Mouse (Mus musculus) midbrain, embryonic 12.5 days (tissue): ENCODE measurements around the gene Cep112. TPM values are rescaled to one million over a fixed set of nuclear protein-coding genes. Genes with fewer than 3 reads are reported as not detected.

Experiments
- ATAC-seq: fragments of 200-750 bp; cut with Nextera tagmentation; 2 replicates; pipeline ENCODE4 v1.8.0; 2017; ENCODE audit warnings: low read depth, moderate TSS enrichment, moderate library complexity; ENCODE audit not compliant: low FRiP score
- H3K27ac ChIP-seq: fragments of 300-500 bp; sonication (generic); replicated peaks from 2 replicates; pipeline ENCODE4 v1.5.1; 2016; ENCODE audit warnings: mild to moderate bottlenecking
- H3K27me3 ChIP-seq: fragments of 300-500 bp; sonication (generic); 2 replicates; pipeline ENCODE4 v1.6.1; 2016; ENCODE audit warnings: mild to moderate bottlenecking
- H3K36me3 ChIP-seq: fragments of 300-500 bp; sonication (generic); 2 replicates; pipeline ENCODE4 v1.6.1; 2016
- H3K4me1 ChIP-seq: fragments of 300-500 bp; sonication (generic); 2 replicates; pipeline ENCODE4 v1.6.1; 2016
- H3K4me2 ChIP-seq: fragments of 300-500 bp; sonication (generic); replicated peaks from 2 replicates; pipeline ENCODE4 v1.6.1; 2016; ENCODE audit warnings: mild to moderate bottlenecking, moderate library complexity
- H3K4me3 ChIP-seq: fragments of 300-500 bp; sonication (generic); 2 replicates; pipeline ENCODE4 v1.5.1; 2016; ENCODE audit warnings: mild to moderate bottlenecking
- H3K9ac ChIP-seq: fragments of 300-500 bp; sonication (generic); replicated peaks from 2 replicates; pipeline ENCODE4 v1.6.1; 2016; ENCODE audit warnings: mild to moderate bottlenecking, moderate library complexity
- H3K9me3 ChIP-seq: fragments of 300-500 bp; sonication (generic); 2 replicates; pipeline ENCODE4 v1.6.1; 2016; ENCODE audit warnings: mild to moderate bottlenecking
- WGBS: fragments of 180-500 bp; shearing (Covaris S2); methylation state at CpG from one replicate; pipeline ENCODE4 v1.1.7; 2016; 5-methylcytosine and 5-hydroxymethylcytosine counted together
- polyA plus RNA-seq: library from polyadenylated mRNA; unstranded; fragments of >200 nt; fragmentation: Nextera tagmentation; extraction: Ambion mirVana; gene quantifications from 2 replicates; pipeline ENCODE4 v1.2.1, GENCODE M21; 2016

Gene Cep112
- polyA plus RNA-seq, 1 experiment from 2014 or later, result 30.1 TPM

DNA sequence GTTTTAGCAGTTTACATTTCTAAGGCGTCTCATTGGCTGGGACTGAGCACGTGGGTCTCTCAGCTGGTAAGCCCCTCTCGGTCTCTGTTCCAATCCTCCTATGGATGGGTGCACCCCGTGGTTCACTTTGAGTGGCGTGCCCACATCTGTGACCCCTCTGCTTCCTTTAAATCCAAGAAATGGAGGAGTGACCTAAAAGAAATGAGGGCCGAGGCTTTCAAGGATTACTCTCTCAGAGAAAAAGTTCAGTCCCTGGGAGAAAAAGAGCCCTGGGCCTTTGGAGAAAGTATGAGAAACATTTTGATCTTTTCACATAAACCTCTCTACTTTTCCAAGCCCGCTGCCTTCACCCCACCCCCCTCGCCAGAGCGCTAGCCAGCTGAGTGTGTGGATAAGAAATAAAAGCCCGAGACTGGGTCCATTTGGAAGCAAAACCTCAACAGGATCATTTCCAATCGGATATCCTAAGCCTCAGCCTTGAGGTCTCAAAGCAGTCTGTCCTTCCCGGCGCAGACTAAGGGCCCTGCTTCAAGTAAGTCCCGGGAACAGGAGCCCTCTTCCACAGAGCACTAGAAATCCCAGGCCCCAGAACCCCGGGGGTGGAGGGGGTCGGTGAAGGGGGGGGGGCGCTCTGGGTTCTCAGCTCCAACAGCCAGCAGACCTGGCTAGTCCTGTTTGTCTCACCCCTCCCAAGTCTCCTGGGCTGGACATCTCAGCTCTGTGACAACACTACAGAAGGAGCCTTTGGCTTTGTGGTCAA, 466.3 kb downstream of the Cep112 start:
- ATAC-seq, result peak; percentile 89
- peak overlapping the region; percentile 57 for H3K4me2 ChIP-seq

GRCm38 (mm10) chr11:108891871-108892380, 466.9 kb downstream of the Cep112 start:
- Histone ChIP-seq H3K4me3 (peak overlapping the region; percentile 38), H3K9me3 (no peaks in the 10 kb centered on the region), H3K4me1 (peaks cover 56% of the 10 kb centered on the region), H3K9ac (peak overlapping the region; percentile 51), H3K4me2 (peak overlapping the region; percentile 57), H3K36me3 (no peaks in the 10 kb centered on the region), H3K27ac (peak overlapping the region; percentile 88), H3K27me3 (peaks cover 32% of the 10 kb centered on the region)
- under 1% methylated on average over 21 of the region's 21 CpGs for WGBS
- ATAC-seq, result no peak

More for the DNA sequence above, 466.3 kb downstream of the Cep112 start:
- Histone ChIP-seq H3K27ac (peak overlapping the region; percentile 88), H3K4me1 (peaks cover 57% of the 10 kb centered on the region), H3K9ac (peak overlapping the region; percentile 51), H3K27me3 (peaks cover 32% of the 10 kb centered on the region), H3K36me3 (no peaks in the 10 kb centered on the region), H3K4me3 (peak overlapping the region; percentile 38), H3K9me3 (no peaks in the 10 kb centered on the region)
- WGBS, result 0% methylated on average over 17 of the region's 17 CpGs

DNA sequence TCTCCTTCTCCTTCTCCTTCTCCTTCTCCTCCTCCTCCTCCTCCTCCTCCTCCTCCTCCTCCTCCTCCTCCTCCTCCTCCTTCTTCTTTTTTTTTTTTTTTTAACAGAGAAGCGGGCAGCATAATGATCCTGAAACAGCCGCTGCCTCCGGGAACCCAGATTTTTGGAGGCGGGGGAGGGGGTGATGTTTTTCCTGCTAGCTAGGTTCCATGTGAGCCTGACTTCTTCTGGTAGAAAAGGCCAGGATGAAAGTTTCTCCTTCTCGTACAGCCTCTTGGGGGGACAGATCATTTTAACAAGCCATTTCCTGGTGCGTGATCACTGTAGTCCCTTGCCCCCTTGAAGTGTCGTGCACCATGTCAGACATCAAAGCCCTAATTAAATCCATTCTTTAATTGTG, 467.4 kb downstream of the Cep112 start:
- no peak for ATAC-seq
- Histone ChIP-seq H3K36me3 (no peaks in the 10 kb centered on the region), H3K4me1 (peaks cover 53% of the 10 kb centered on the region), H3K9me3 (no peaks in the 10 kb centered on the region), H3K4me3 (peak overlapping the region; percentile 22), H3K4me2 (peak overlapping the region; percentile 57), H3K27ac (0 out of 2 replicates have a peak overlapping the region, but pooled peaks have one; percentile 20), H3K27me3 (peaks cover 32% of the 10 kb centered on the region), H3K9ac (peak overlapping the region; percentile 15; the same call in 1 of the 2 replicates)
- 3% methylated on average over 6 of the region's 7 CpGs for WGBS

DNA sequence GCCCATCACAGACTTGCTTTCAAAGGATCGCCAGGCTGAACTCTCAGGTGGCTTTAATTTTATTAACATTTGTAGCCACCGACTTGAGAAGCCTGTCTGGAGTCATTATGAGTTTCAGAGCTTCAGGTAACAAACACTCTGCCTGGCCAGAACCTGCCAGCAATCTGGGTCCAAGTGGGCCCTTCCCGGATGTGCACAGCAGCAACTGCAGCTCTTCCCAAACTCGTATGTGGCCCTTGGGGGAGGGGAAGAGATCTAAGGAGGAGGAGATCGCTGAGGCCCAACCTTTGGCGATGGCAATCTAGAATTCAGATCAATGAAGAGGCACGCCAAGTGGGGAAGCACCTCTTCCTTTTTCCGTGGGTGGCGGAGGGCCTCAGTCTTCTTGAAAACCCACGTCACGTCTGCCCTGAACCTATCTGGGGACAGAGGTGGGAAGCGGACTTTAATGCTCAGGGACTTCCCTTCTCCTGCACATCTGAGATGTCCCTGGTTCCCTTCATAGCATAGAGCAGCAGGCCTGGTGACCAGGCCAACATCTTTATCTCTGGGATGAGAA, 468.3 kb downstream of the Cep112 start:
- peaks cover 32% of the 10 kb centered on the region for H3K27me3 ChIP-seq
- H3K36me3 ChIP-seq, result no peaks in the 10 kb centered on the region
- peak overlapping the region; percentile 37 for H3K4me2 ChIP-seq
- H3K4me3 ChIP-seq, result no peak overlapping the region
- H3K27ac ChIP-seq, result 0 out of 2 replicates have a peak overlapping the region, but pooled peaks have one; percentile 54
- H3K4me1 ChIP-seq, result peaks cover 53% of the 10 kb centered on the region
- no peak overlapping the region for H3K9ac ChIP-seq
- no peak for ATAC-seq
- 27% methylated on average over 12 of the region's 12 CpGs for WGBS
- H3K9me3 ChIP-seq, result no peaks in the 10 kb centered on the region

- Histone ChIP-seq H3K4me1 (peaks cover 51% of the 10 kb centered on the region), H3K9me3 (no peaks in the 10 kb centered on the region), H3K9ac (no peak overlapping the region; the same call in 1 of the 2 replicates), H3K4me2 (peak overlapping the region; percentile 37; the same call in 1 of the 2 replicates), H3K36me3 (no peaks in the 10 kb centered on the region), H3K27me3 (peaks cover 29% of the 10 kb centered on the region), H3K27ac (peak overlapping the region; percentile 54; the same call in 1 of the 2 replicates), H3K4me3 (no peak overlapping the region)
- WGBS, result 23% methylated on average over 10 of the region's 10 CpGs
- no peak for ATAC-seq
Observed at GRCm38 (mm10) chr11:108893855-108894510, 469.0 kb downstream of the Cep112 start.

DNA sequence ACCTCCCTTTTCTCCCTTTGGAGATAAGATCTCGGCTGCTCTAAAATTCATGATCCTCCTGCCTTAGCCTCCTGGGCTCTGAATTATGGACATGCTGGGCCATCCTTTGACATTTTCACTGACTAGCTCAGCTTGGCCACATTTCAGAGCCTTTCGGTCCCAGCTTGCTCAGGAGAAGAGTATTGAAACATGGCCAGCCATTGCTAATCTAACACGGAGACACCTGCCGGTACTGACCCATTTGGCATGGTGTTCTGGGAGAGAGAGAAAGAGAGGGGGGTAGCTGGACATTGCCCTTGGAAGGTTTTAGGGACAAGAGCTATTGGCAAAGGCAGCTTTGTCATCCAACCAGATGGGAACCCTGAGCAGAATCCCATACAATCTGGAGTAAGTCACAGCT, 472.0 kb downstream of the Cep112 start:
- no peak for ATAC-seq
- H3K36me3 ChIP-seq, result no peaks in the 10 kb centered on the region
- H3K4me3 ChIP-seq, result no peak overlapping the region
- no peak overlapping the region for H3K27ac ChIP-seq
- peaks cover 30% of the 10 kb centered on the region for H3K4me1 ChIP-seq
- H3K27me3 ChIP-seq, result peaks cover 30% of the 10 kb centered on the region
- no peak overlapping the region for H3K4me2 ChIP-seq
- no peak overlapping the region for H3K9ac ChIP-seq
- 86% methylated on average over 4 of the region's 4 CpGs for WGBS
- H3K9me3 ChIP-seq, result no peaks in the 10 kb centered on the region

- no peak overlapping the region for H3K27ac ChIP-seq
- H3K27me3 ChIP-seq, result peaks cover 26% of the 10 kb centered on the region
- H3K4me3 ChIP-seq, result no peak overlapping the region
- H3K36me3 ChIP-seq, result no peaks in the 10 kb centered on the region
- peaks cover 23% of the 10 kb centered on the region for H3K4me1 ChIP-seq
- WGBS, result 80% methylated on average over 9 of the region's 9 CpGs
- H3K9ac ChIP-seq, result no peak overlapping the region
- no peak for ATAC-seq
- no peak overlapping the region for H3K4me2 ChIP-seq
- no peaks in the 10 kb centered on the region for H3K9me3 ChIP-seq
Observed at GRCm38 (mm10) chr11:108898063-108898462, 473.1 kb downstream of the Cep112 start.

DNA sequence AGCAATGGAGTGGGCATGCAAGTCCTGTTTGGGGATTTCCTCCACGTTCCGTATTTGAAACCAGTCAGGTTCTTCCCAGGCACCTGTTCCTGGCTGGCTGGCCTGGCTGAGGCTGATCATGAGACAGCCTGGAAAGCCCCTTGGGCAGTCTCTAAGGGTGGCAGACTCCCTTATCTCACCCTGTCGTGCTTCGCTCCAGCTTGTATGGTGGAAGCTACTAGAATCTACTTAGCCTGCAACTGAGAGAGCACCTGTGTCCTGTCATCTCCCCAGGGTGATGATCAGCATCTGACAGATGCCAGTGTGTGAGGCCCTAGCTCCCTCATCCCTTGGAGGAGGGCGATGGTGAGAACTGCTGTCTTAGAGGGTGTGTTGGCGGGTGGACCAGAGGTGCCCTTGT, 473.5 kb downstream of the Cep112 start:
- H3K27me3 ChIP-seq, result peaks cover 22% of the 10 kb centered on the region
- no peak overlapping the region for H3K4me2 ChIP-seq
- no peaks in the 10 kb centered on the region for H3K36me3 ChIP-seq
- no peak overlapping the region for H3K4me3 ChIP-seq
- ATAC-seq, result no peak
- H3K4me1 ChIP-seq, result peaks cover 18% of the 10 kb centered on the region
- WGBS, result 86% methylated on average over 6 of the region's 6 CpGs
- H3K9me3 ChIP-seq, result no peaks in the 10 kb centered on the region
- H3K27ac ChIP-seq, result no peak overlapping the region
- no peak overlapping the region for H3K9ac ChIP-seq

DNA sequence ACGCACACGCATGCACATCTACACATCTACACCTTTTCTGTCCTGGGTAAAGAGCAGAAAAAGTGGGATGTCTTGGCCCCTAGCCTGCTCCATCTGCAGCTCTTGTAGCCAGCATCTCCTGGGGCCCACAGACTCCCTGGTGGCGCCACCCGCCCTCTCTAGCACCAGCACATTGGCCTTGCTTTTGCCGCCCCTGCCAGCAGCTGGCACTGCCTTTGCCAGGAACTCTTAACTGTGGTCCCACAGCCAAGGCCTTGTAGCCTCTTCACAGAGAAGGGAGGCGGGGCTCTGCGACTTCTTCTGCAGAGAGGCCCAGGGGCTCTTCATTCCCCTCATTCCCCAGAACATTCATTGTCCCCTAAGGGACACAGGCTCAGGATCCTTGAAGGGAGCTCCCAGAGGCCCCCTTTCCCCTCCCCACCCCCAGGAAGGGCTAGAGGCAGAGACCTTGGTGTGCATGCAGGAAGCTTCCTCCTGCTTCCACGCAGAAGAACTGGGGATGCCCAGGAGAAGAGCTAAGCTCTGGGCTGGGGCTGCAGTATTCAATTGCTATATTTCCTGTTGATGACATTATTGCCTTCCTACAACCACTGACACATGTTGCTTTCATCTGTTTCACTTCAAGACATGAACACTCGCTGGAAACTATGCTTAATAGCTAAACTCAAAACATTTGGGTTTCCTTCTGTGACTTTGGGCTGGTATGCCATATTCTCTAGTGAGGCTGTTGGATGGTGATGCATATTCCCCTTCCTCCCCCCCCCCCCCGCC, 475.9 kb downstream of the Cep112 start:
- 83% methylated on average over 9 of the region's 10 CpGs for WGBS
- H3K4me3 ChIP-seq, result no peak overlapping the region

DNA sequence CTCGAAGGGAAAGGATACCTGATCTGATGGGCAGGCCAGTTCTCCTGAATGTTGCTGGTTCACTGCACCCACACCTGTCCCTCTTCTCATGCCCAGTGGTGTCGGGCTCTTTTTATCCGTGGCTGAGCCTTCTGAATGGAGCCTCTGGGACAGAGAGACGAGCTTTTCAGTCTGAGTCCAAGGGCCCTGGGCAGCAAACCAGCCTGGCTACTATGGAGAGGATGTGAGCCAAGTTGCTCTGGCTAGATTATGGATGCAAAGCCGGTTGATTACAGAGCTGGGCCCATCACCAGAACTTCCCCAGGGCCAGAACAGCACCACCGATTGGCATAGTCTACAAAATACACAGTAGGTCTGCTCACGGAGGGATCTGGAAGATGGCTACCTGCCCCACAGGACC, 476.7 kb downstream of the Cep112 start:
- H3K9ac ChIP-seq, result no peak overlapping the region
- no peak overlapping the region for H3K27ac ChIP-seq
- 69% methylated on average over 7 of the region's 7 CpGs for WGBS
- ATAC-seq, result no peak
- no peak overlapping the region for H3K4me3 ChIP-seq
- H3K9me3 ChIP-seq, result no peaks in the 10 kb centered on the region
- peaks cover 7% of the 10 kb centered on the region; the same call in 1 of the 2 replicates for H3K27me3 ChIP-seq
- no peaks in the 10 kb centered on the region for H3K36me3 ChIP-seq
- no peak overlapping the region for H3K4me2 ChIP-seq
- peaks cover 6% of the 10 kb centered on the region; the same call in 1 of the 2 replicates for H3K4me1 ChIP-seq

More for the DNA sequence above, 475.9 kb downstream of the Cep112 start:
- no peaks in the 10 kb centered on the region for H3K36me3 ChIP-seq
- peaks cover 6% of the 10 kb centered on the region; the same call in 1 of the 2 replicates for H3K4me1 ChIP-seq
- H3K27me3 ChIP-seq, result peaks cover 9% of the 10 kb centered on the region; the same call in 1 of the 2 replicates
- H3K4me2 ChIP-seq, result no peak overlapping the region
- no peak for ATAC-seq
- H3K9me3 ChIP-seq, result no peaks in the 10 kb centered on the region
- no peak overlapping the region for H3K9ac ChIP-seq
- no peak overlapping the region for H3K27ac ChIP-seq

GRCm38 (mm10) chr11:108902303-108902702, 477.3 kb downstream of the Cep112 start:
- Histone ChIP-seq H3K9ac (no peak overlapping the region), H3K4me1 (peaks cover 6% of the 10 kb centered on the region; the same call in 1 of the 2 replicates), H3K36me3 (no peaks in the 10 kb centered on the region), H3K4me2 (no peak overlapping the region), H3K27ac (no peak overlapping the region), H3K27me3 (0 out of 2 replicates have a peak, but pooled peaks cover 7% of the 10 kb centered on the region), H3K9me3 (no peaks in the 10 kb centered on the region), H3K4me3 (no peak overlapping the region)
- no peak for ATAC-seq
- WGBS, result 86% methylated on average over 4 of the region's 4 CpGs
